Comparison of ENCODE assay signal across 29 mouse cellular contexts in the genomic region with DNA sequence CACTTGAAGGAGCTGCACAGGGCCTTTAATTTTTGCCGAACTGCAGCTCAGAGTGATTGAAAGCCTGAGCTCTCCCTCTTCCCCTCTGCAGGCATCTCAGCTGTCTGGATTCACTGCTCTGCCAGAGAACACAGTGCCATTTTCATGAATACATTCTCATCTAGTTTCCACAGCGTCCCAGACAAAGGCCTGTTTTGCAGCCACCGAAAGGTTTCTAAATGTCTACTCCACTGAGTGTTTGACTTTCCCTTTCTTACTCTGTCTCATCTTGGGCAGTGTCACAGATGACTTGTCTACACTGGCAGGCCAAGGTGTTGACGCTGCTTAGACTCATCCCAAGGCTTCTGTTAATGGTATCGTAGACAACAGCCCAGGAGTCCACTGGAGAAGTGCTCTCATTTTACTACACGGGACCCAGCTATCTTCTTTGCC.
DNase-seq lines count a peak whose midpoint lies in the region; ATAC-seq lines count a peak whose summit lies in the region.
"Had no signal": no experiment of that assay in that cellular context is flagged by ENCODE, and none has a peak within 500 bp of the region (broad histone marks: within the 10 kb centered on the region; RNA-seq: fewer than 3 reads in every experiment).

No protein-coding gene starts in this region.

- H3K9ac ChIP-seq in forebrain, embryonic 14.5 days (ENCODE audit: low read length): no peak overlapping the region
- H3K9ac ChIP-seq in hindbrain, embryonic 15.5 days: no peak overlapping the region
- no peak overlapping the region for H3K9ac ChIP-seq in hindbrain, embryonic 11.5 days (ENCODE audit: low read depth, low read length)
- H3K9ac ChIP-seq in neural tube, embryonic 13.5 days: no peak overlapping the region
- no peak overlapping the region for H3K9ac ChIP-seq in neural tube, embryonic 15.5 days (replicated peaks)
- H3K9ac ChIP-seq in midbrain, embryonic 16.5 days (ENCODE audit: low read depth, low read length): no peak overlapping the region
- H3K9ac ChIP-seq: embryonic facial prominence, embryonic 13.5 days; heart, embryonic 15.5 days; kidney, embryonic 15.5 days; limb, embryonic 13.5 days had no signal

- H3K9me3 ChIP-seq in forebrain, embryonic 14.5 days (replicated peaks; ENCODE audit: control insufficient read depth, low read length): no peaks in the 10 kb centered on the region
- no peaks in the 10 kb centered on the region for H3K9me3 ChIP-seq in forebrain, embryonic 10.5 days
- no peaks in the 10 kb centered on the region for H3K9me3 ChIP-seq in hindbrain, embryonic 15.5 days
- no peaks in the 10 kb centered on the region for H3K9me3 ChIP-seq in hindbrain, embryonic 11.5 days (ENCODE audit: control insufficient read depth, low read length)
- no peaks in the 10 kb centered on the region for H3K9me3 ChIP-seq in neural tube, embryonic 13.5 days
- H3K9me3 ChIP-seq in neural tube, embryonic 15.5 days (replicated peaks): no peaks in the 10 kb centered on the region
- no peaks in the 10 kb centered on the region for H3K9me3 ChIP-seq in midbrain, embryonic 16.5 days (replicated peaks; ENCODE audit: control insufficient read depth, low read length, poor library complexity, severe bottlenecking)
- H3K9me3 ChIP-seq: heart, embryonic 10.5 days; heart, embryonic 15.5 days; kidney, embryonic 15.5 days; limb, embryonic 13.5 days had no signal

- peak; percentile 32 for DNase-seq in forebrain, embryonic 14.5 days (ENCODE audit: low spot score)
- DNase-seq in forebrain, embryonic 10.5 days (ENCODE audit: extremely low spot score, low spot score): no peak
- DNase-seq in hindbrain, embryonic 11.5 days (ENCODE audit: low spot score): no peak
- DNase-seq in spleen, postnatal 36 days (ENCODE audit: low spot score in 2 of 2): no peak
- DNase-seq: adrenal gland, postnatal 10 days; cerebellum, adult 11 months; cerebellum, adult 9-10 months; embryo, embryonic 11 days; gastrocnemius, postnatal 14 days; heart, postnatal 4 days; kidney, adult 18-20 months; kidney, postnatal 25 days; lung, postnatal 36 days; right cerebral cortex, postnatal 4 days; thymus, adult 2 months; thymus, postnatal 4 days had no signal

- H3K27ac ChIP-seq in forebrain, embryonic 14.5 days (ENCODE audit: low read depth, low read length): 0 out of 2 replicates have a peak overlapping the region, but pooled peaks have one; percentile 24
- H3K27ac ChIP-seq in forebrain, embryonic 10.5 days: no peak overlapping the region
- peak overlapping the region; percentile 57 for H3K27ac ChIP-seq in hindbrain, embryonic 15.5 days (replicated peaks)
- no peak overlapping the region for H3K27ac ChIP-seq in hindbrain, embryonic 11.5 days (ENCODE audit: low read depth, low read length)
- peak overlapping the region; percentile 42; the same call in 1 of the 2 replicates for H3K27ac ChIP-seq in neural tube, embryonic 13.5 days (replicated peaks)
- no peak overlapping the region; the same call in 1 of the 2 replicates for H3K27ac ChIP-seq in neural tube, embryonic 15.5 days (replicated peaks)
- H3K27ac ChIP-seq in midbrain, embryonic 16.5 days (ENCODE audit: low read length): peak overlapping the region; percentile 24; the same call in 1 of the 2 replicates
- H3K27ac ChIP-seq: embryonic facial prominence, embryonic 13.5 days; heart, embryonic 10.5 days; heart, embryonic 15.5 days; kidney, embryonic 15.5 days; limb, embryonic 13.5 days had no signal

- no peaks in the 10 kb centered on the region; the same call in 1 of the 2 replicates for H3K4me1 ChIP-seq in forebrain, embryonic 14.5 days (ENCODE audit: control insufficient read depth, insufficient read depth, low read length)
- no peaks in the 10 kb centered on the region for H3K4me1 ChIP-seq in forebrain, embryonic 10.5 days
- H3K4me1 ChIP-seq in hindbrain, embryonic 15.5 days (replicated peaks): peaks cover 10% of the 10 kb centered on the region; the same call in 1 of the 2 replicates
- H3K4me1 ChIP-seq in hindbrain, embryonic 11.5 days (replicated peaks; ENCODE audit: control insufficient read depth, insufficient read depth, low read length): no peaks in the 10 kb centered on the region
- peaks cover 29% of the 10 kb centered on the region for H3K4me1 ChIP-seq in neural tube, embryonic 13.5 days (replicated peaks)
- peaks cover 15% of the 10 kb centered on the region for H3K4me1 ChIP-seq in neural tube, embryonic 15.5 days
- H3K4me1 ChIP-seq in midbrain, embryonic 16.5 days (ENCODE audit: control insufficient read depth, insufficient read depth, low read length): 0 out of 2 replicates have a peak, but pooled peaks cover 4% of the 10 kb centered on the region
- H3K4me1 ChIP-seq: embryonic facial prominence, embryonic 13.5 days; heart, embryonic 10.5 days; heart, embryonic 15.5 days; megakaryocyte, embryonic 14.5 days had no signal

- ATAC-seq in forebrain, embryonic 14.5 days: no peak
- peak; percentile 57; the same call in 1 of the 2 replicates for ATAC-seq in hindbrain, embryonic 15.5 days (ENCODE audit: low FRiP score, low read depth)
- no peak for ATAC-seq in hindbrain, embryonic 11.5 days (ENCODE audit: low FRiP score)
- ATAC-seq in neural tube, embryonic 13.5 days (ENCODE audit: low read depth): 0 out of 2 replicates have a peak, but pooled peaks have one; percentile 21
- no peak for ATAC-seq in neural tube, embryonic 15.5 days (ENCODE audit: low FRiP score)
- peak; percentile 36; the same call in 1 of the 2 replicates for ATAC-seq in midbrain, embryonic 16.5 days
- ATAC-seq: Patski had no signal

- WGBS in forebrain, embryonic 14.5 days: 78% methylated on average over 6 of the region's 6 CpGs
- 88% methylated on average over 6 of the region's 6 CpGs for WGBS in forebrain, embryonic 10.5 days
- WGBS in hindbrain, embryonic 15.5 days: 54% methylated on average over 6 of the region's 6 CpGs
- 83% methylated on average over 6 of the region's 6 CpGs for WGBS in hindbrain, embryonic 11.5 days
- WGBS in neural tube, embryonic 13.5 days: 66% methylated on average over 6 of the region's 6 CpGs
- 63% methylated on average over 6 of the region's 6 CpGs for WGBS in neural tube, embryonic 15.5 days
- WGBS in midbrain, embryonic 16.5 days: 74% methylated on average over 6 of the region's 6 CpGs

- H3K4me2 ChIP-seq in forebrain, embryonic 14.5 days (ENCODE audit: low read length): no peak overlapping the region
- H3K4me2 ChIP-seq in hindbrain, embryonic 15.5 days: no peak overlapping the region
- no peak overlapping the region for H3K4me2 ChIP-seq in hindbrain, embryonic 11.5 days (replicated peaks; ENCODE audit: low read depth, low read length)
- no peak overlapping the region for H3K4me2 ChIP-seq in neural tube, embryonic 13.5 days
- no peak overlapping the region for H3K4me2 ChIP-seq in neural tube, embryonic 15.5 days
- no peak overlapping the region for H3K4me2 ChIP-seq in midbrain, embryonic 16.5 days (ENCODE audit: low read length)
- H3K4me2 ChIP-seq: embryonic facial prominence, embryonic 13.5 days; heart, embryonic 15.5 days; kidney, embryonic 15.5 days; limb, embryonic 13.5 days; liver, embryonic 11.5 days had no signal

- no peak overlapping the region for H3K4me3 ChIP-seq in forebrain, embryonic 14.5 days (ENCODE audit: low read depth, low read length)
- H3K4me3 ChIP-seq in forebrain, embryonic 10.5 days: no peak overlapping the region
- H3K4me3 ChIP-seq in hindbrain, embryonic 15.5 days: no peak overlapping the region
- no peak overlapping the region for H3K4me3 ChIP-seq in hindbrain, embryonic 11.5 days (ENCODE audit: low read depth, low read length)
- H3K4me3 ChIP-seq in neural tube, embryonic 13.5 days: no peak overlapping the region
- no peak overlapping the region for H3K4me3 ChIP-seq in neural tube, embryonic 15.5 days (replicated peaks)
- no peak overlapping the region for H3K4me3 ChIP-seq in midbrain, embryonic 16.5 days (ENCODE audit: low read depth, low read length)
- H3K4me3 ChIP-seq: embryonic facial prominence, embryonic 13.5 days; erythroblast, embryonic 14.5 days; heart, embryonic 10.5 days; heart, embryonic 15.5 days; kidney, embryonic 15.5 days; limb, embryonic 13.5 days; megakaryocyte, embryonic 14.5 days had no signal

- no peaks in the 10 kb centered on the region for H3K27me3 ChIP-seq in forebrain, embryonic 14.5 days (replicated peaks; ENCODE audit: control insufficient read depth, insufficient read depth, low read length)
- no peaks in the 10 kb centered on the region for H3K27me3 ChIP-seq in forebrain, embryonic 10.5 days (ENCODE audit: poor library complexity, severe bottlenecking)
- no peaks in the 10 kb centered on the region for H3K27me3 ChIP-seq in hindbrain, embryonic 15.5 days
- H3K27me3 ChIP-seq in hindbrain, embryonic 11.5 days (ENCODE audit: control insufficient read depth, insufficient read depth, low read length): no peaks in the 10 kb centered on the region
- no peaks in the 10 kb centered on the region for H3K27me3 ChIP-seq in neural tube, embryonic 13.5 days
- no peaks in the 10 kb centered on the region for H3K27me3 ChIP-seq in neural tube, embryonic 15.5 days (replicated peaks)
- no peaks in the 10 kb centered on the region for H3K27me3 ChIP-seq in midbrain, embryonic 16.5 days (ENCODE audit: control insufficient read depth, insufficient read depth, low read depth, low read length)
- H3K27me3 ChIP-seq: embryonic facial prominence, embryonic 13.5 days; heart, embryonic 15.5 days; kidney, embryonic 15.5 days; limb, embryonic 13.5 days; megakaryocyte, embryonic 14.5 days; Patski had no signal

- no peaks in the 10 kb centered on the region for H3K36me3 ChIP-seq in forebrain, embryonic 14.5 days (ENCODE audit: control insufficient read depth, insufficient read depth, low read length)
- H3K36me3 ChIP-seq in forebrain, embryonic 10.5 days (replicated peaks): no peaks in the 10 kb centered on the region
- H3K36me3 ChIP-seq in hindbrain, embryonic 15.5 days: no peaks in the 10 kb centered on the region
- no peaks in the 10 kb centered on the region for H3K36me3 ChIP-seq in hindbrain, embryonic 11.5 days (ENCODE audit: control insufficient read depth, insufficient read depth, low read length)
- H3K36me3 ChIP-seq in neural tube, embryonic 13.5 days: no peaks in the 10 kb centered on the region
- H3K36me3 ChIP-seq in neural tube, embryonic 15.5 days: no peaks in the 10 kb centered on the region
- H3K36me3 ChIP-seq in midbrain, embryonic 16.5 days (ENCODE audit: control insufficient read depth, insufficient read depth, low read length): no peaks in the 10 kb centered on the region
- H3K36me3 ChIP-seq: embryonic facial prominence, embryonic 13.5 days; heart, embryonic 10.5 days; heart, embryonic 15.5 days; kidney, embryonic 15.5 days; limb, embryonic 13.5 days had no signal

Comparison
In these comparisons a context has a peak if more than half of its experiments do, and no peak if none do; other contexts are left out.
1. ATAC-seq: peak in hindbrain, embryonic 15.5 days (single experiment), neural tube, embryonic 13.5 days (single experiment) and midbrain, embryonic 16.5 days (single experiment); none in forebrain, embryonic 14.5 days (single experiment), hindbrain, embryonic 11.5 days (single experiment) and neural tube, embryonic 15.5 days (single experiment).
2. H3K27ac ChIP-seq: peak in forebrain, embryonic 14.5 days (single experiment), hindbrain, embryonic 15.5 days (single experiment), neural tube, embryonic 13.5 days (single experiment) and midbrain, embryonic 16.5 days (single experiment); none in forebrain, embryonic 10.5 days (single experiment), hindbrain, embryonic 11.5 days (single experiment) and neural tube, embryonic 15.5 days (single experiment).